Mouse (Mus musculus) activated CD4-positive, CD25-positive, alpha-beta regulatory T cell, adult 4 months (primary cell): ENCODE data around the gene Map3k1. TPM values are rescaled to one million over a fixed set of nuclear protein-coding genes. Genes with fewer than 3 reads are reported as not detected.
"Not testable (repeated sequence)": the region's sequence is repeated elsewhere in the genome, so short reads cannot be mapped to it uniquely, and the experiment has no call there.

ENCODE experiments used
- ATAC-seq: one replicate; pipeline ENCODE4 v1.8.0; 2017
- polyA plus RNA-seq, 2 experiments: library from polyadenylated mRNA; unstranded; fragments of 100-300 nt; shearing (Covaris generic); gene quantifications; one replicate each; pipeline ENCODE4 v1.2.1; 2017

The Map3k1 gene
- polyA plus RNA-seq, 2 experiments from 2014 or later: 84.4 to 102 TPM

DNA sequence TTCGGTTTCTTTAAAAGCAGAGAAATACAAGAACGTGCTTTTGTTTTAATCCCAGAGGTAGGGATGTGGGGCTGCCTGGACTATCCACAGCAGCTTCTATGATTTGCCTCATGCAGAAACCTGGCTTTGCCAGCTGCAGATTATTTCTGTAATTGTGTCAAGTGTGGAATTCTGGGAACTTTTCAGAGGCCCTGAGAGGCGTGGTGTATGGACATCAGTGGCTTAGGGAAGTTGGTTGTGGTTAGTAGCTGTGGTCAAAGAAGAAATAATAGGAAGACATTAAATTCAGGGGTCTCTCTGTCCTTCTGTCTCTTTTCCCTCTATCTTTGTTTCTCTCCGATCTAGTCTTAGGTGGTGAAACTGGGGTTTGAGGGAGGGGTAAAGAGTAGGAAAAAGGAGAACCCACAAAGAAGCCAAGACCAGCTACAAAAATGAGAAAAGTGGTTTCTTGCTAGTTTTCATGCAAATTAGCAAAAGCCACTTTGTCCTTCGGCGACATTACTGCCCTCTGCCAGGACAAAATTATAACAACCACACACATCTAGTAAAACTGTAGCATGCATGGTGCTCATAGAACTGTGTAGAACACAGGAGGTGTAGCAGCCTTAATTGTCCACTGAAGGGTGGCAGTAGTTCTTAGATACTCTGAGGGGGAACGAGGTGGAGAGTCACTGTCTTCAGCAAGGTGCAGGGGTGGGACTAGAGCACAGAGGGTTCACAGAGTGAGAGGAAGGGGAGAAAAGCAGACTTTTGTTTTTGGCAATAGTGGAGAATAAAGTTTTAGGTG lies 67.4 kb downstream of the Map3k1 start:
- no peak for ATAC-seq

DNA sequence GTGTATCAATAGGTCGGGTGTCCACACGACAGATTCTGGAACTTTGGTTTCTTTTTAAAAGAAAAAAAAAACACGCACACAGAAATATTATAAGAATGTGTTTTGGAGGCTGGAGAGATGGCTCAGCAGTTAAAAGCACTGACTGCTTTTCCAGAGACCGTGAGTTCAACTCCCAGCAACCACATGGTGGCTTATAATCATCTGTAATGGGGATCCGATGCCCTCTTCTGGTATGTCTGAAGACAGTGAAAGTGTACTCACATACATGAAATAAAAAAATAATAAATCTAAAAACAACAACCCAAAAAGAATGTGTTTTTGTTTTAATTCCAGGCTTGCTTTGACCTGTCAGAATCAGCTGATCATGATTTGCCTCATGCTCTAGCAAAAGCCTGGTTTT lies 81.9 kb downstream of the Map3k1 start:
- no peak for ATAC-seq

DNA sequence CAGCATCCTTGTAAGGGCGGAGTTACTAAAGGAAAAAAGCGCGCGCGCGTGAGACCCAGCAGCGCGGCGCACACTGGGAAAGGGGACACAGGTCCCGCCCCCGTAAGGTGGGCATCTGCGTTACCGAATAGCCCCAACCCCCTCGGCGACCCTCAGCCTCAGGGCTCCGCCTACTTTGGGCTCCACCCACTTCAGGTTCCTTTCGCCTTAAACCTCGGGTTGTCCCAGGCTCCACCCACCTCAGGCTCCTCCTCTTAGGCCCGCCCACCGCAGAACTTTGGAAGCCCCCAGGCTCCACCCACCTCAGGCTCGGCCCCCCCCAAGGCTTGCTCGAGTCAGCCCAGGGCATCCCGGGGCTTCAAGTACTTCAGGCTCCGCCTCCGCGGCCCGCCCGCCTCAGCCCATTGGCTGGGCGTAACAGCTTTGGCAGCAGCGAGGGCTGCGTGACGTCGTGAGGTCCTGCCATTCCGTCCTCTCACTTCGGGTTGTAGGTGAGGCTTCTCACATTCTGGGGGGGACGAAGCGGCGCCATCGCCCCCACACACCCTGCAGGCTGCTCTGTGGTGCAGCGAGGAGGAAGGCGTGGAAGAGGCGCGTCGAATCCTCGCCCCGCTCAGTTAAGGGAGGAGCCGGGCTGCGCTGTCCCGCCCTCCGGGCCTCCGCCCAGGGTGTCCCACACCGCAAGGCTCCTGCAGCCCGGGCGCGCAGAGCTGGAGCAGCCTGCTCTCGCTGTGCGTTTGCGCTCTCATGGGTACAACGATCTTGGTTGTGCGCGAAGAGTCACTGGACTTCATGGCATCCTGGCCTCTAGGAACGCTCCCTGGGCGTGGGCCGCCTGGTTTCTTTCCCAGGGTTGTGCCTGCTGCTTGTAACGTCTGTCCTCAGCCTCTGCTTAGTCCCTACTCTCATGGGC lies 83.4 kb downstream of the Map3k1 start:
- ATAC-seq: peak; percentile 92

DNA sequence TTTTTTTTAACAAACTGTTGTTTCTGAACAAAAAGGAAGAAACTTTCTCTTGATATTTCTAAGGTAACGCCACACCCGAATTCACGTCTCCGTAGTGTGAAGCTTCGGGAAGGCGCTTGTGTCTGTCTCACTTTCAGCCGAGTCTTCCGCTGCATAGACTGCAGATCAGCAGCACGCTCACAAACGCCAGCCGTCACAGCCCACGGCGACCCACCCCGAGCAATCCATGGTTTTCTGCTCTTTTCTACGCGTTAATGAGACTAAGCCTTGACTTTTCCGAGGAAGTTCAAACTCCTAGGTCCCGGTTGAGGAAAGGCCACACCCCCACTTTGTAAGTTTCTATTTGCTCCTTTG lies 84.0 kb downstream of the Map3k1 start:
- peak; percentile 19 for ATAC-seq

DNA sequence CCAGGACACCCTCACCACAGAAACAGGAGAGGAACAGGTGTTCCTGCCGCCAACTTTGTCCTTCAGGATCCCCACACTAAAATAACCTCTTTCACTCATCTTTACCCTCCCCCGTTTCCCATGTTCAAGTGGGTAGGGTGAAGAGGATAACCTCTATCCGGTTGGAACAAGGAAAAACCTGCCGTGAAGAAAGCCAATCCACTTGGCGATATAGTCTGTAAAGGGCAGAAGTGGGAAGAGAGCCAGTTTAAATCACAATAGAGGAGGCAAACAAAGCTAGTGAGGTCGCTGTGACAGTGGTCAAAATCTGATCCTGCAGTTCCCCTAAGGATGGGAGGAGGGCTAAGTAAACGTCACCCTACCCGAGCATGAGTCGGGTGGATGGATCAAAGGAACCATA lies 89.1 kb downstream of the Map3k1 start:
- ATAC-seq: no peak

DNA sequence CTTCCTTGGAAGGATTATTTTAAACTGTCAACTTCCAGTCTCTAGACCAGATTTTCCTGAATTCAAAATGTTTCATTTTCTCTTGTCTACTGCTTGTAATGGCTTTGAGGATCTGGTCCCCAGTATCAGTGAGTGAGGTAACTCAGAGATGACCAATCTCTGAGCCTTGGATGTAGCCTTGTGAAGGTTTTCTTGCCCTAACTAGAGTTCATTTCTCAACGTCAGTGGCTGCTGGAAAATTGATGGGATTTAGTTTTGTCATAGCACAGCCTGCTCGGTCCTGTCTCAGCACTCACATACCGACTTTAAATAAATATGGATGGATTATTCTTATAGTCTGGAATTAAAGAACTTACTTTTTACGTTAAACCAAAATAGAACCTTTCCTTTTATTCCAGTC lies 98.3 kb downstream of the Map3k1 start:
- ATAC-seq: no peak

DNA sequence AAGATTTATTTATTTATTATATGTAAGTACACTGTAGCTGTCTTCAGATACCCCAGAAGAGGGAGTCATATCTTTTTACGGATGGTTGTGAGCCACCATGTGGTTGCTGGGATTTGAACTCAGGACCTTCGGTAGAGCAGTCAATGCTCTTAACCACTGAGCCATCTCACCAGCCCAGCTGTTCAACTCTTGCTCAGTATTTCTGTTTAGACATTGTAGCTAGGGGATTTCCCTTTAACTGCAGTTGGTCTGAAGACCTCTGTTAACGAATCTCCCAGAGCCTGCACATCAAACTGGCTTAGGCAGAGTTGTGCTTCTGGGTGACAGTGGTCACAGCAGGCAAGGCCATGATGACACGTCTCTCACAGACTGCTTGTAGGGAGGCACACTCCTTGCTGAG lies 104.8 kb downstream of the Map3k1 start:
- not testable (repeated sequence) for ATAC-seq

DNA sequence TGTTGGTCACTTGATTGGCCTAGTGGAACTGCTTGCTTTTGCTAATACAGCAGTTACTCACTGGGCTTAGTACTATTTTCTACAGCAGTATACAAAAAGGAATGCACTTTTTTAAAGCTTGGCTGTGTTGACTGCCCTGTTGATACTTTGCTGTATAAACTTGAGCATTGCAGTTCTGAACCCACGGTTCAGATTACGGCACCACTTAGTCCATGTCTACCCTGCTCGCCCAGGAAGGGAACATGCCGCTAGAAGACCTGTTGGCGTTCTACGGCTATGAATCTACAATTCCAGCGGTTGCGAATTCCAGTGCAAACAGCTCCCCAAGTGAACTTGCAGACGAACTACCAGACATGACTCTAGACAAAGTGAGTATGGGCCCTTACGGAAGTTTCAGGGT lies 105.4 kb downstream of the Map3k1 start:
- no peak for ATAC-seq

Other genes starting within 250 kb of the Map3k1 start
- gene Gm10198, start 216.2 kb downstream of the Map3k1 start, polyA plus RNA-seq: not detected
- gene Mier3, start 128.0 kb downstream of the Map3k1 start, polyA plus RNA-seq: 10 to 100 TPM; 15.6 to 18.9 TPM